Mouse (Mus musculus): ENCODE results near the gene Spp1.

Gene Spp1

DNA sequence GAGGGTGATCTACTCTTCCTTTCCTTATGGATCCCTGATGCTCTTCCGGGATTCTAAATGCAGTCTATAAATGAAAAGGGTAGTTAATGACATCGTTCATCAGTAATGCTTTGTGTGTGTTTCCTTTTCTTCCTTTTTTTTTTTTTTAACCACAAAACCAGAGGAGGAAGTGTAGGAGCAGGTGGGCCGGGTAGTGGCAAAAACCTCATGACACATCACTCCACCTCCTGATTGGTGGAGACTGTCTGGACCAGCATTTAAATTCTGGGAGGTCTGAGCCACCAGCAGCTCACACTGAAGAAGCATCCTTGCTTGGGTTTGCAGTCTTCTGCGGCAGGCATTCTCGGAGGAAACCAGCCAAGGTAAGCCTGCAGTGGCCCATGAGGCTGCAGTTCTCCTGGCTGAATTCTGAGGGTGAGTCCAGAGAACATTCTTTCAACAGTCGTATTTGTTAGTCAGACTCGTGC lies at the start of gene Spp1:
Gene Spp1 (plus strand): TSS at position 284 of the 467 bp plus-strand sequence.
- peak in 1 of 2 experiments; percentile 3 for DNase-seq

DNA sequence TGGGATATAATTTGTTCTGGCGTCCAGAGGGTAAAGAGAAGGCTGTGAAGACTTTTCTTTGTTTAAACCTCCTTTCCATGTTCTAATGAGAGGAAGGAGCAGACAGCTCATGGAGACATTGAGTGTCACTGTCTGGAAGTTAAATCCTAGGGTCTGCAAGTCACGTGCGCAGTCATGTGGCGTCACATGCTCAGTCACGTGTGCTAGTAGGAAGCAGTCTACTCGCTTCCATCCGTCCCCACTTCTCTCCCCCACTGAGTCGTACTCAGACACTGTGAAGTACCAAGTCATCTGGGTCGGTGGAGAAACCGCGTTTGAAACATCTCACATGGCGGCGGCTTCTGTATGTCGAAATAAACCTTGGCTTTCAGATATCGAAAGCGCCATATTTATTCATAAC lies 49.4 kb upstream of the Spp1 start:
- DNase-seq: no peak

DNA sequence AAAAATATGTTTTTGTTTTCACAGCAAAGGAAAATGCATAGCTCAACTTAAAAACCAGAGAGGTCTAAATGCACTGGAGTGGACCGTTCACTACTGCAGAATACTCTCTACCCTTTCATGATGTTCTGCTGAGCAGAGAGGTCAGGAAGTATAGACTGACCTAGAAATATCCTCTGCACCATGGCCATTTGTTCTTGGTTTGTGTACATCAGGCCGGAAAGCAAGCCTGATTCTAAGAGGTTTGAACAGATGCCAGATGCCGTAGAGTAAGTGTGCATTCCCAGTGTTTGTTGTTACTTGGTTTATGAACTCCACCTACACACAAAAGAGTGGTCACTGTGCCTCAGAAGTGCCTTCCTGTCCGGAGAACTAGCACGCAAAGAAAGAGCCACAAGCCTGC lies 48.0 kb upstream of the Spp1 start:
- no peak for DNase-seq

DNA sequence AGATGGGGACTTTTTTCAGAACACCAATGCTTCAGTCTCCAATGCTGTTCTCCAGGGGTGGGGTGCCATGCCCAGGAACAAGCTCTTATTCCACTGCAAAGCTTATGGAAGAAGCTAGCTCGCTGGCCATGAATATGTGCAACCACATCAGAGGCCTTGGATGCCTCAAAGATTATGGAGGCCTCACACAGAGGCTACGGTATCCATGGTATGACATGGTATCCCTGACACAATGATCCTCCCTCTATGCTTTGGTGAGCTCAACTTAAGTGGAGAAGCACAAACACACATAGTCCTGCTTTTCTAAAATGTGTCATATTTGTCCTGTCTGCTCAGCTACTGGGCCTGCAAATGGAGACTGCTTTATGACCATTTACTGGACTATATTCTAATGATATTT lies 44.0 kb upstream of the Spp1 start:
- DNase-seq: no peak

DNA sequence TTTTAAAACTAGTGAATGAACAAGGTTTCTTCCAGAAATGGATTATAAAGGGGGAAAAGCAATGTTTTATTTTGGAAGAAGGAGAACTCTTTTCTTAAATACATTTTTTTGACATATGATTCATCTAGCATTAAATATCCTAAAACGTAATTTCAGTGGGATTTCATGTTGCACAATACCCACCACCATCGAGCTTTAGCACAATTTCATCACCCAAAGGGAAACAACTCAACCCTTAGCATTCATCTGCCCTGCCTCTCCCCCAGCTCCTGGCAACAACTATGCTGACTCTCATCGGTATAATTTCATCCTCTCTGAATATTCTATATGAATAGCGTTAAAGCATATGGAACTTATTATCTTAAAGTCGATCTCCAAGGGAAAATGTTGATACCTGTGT lies 42.1 kb upstream of the Spp1 start:
- DNase-seq: no peak

DNA sequence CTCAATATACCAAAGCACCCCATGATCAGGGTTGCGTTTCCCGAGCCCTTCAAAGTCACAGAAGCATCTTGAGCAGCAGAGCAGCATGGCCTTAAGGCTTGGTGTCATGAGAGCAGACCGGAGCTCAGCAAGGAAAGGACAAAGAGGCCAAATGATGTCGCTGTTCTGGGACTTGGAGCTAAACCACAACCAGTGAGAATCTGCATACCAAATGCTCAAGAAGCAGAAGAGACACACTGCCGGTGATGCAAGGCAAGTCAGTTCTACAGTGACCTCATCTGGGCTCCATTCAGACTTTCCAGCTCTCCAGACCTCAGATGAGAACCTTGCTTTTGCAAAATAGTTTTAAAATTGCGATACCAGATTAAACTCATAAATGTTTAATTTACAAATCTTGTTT lies 38.6 kb upstream of the Spp1 start:
- DNase-seq: no peak

DNA sequence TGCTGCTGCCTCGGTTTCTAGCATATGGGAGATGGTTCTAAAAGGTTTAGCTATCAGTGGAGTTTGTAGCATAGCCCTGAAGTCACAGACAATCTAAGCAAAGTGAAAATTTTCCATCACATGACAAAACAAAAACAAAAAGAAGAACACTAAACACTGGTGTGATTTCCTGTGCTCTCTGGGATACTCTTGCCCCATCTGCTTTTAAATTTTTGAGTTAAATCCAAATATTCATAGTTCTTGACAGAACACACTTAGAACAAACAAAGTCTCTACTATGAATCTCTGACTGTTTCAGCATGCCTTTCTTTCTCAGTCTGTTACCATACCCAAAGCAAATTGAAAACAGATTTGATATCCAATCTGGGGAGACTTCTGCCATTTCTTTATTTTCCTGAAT lies 36.9 kb upstream of the Spp1 start:
- no peak for DNase-seq

DNA sequence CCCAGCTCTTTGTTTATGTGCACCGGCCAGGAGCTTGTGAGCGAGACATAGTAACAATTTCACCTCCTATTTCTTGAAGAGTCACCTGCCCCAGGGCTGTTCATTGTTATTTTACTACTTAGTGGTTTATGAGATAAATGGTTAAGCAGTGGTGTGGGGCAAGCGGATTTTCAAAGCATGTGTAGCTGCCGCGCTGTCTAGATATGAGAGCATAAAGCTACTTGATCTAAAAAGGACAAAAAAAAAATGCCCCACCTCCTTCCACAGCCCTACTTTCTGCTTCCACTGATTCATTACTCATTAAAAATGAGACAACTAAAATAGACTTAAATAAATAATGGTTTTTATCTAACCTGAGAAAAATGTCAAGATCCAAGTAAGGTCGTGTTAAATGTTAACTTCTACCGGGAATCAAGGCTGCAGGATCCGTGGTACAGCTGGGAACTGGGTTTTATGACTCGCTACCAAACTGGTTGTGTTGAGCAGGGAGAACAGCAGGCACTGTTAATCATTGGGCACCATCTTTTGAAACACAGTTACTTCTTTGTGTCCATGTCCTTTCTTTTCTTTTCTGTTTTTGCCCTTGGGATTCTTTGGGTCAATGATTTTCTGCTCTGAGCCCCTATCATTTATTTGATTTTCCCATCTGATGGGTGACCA lies 35.5 kb upstream of the Spp1 start:
- DNase-seq: no peak

DNA sequence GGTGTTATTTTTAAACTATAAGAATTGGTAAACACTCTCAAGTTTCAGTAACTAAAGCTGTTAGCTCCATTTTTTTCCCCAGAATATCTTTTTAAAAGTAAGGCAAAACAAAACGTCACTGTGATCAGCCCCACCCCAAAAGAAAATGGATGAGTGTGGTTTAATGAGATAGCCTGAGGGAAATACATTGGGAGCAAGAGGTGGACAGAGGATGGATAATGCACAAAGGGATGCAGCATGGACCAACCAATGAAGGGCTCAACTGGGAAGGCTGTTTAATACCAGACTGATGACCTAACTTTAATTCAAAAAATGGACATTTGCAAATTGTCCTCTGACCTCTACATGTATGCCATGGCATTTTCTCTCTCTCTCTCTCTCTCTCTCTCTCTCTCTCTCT lies 34.9 kb upstream of the Spp1 start:
- DNase-seq: no peak

DNA sequence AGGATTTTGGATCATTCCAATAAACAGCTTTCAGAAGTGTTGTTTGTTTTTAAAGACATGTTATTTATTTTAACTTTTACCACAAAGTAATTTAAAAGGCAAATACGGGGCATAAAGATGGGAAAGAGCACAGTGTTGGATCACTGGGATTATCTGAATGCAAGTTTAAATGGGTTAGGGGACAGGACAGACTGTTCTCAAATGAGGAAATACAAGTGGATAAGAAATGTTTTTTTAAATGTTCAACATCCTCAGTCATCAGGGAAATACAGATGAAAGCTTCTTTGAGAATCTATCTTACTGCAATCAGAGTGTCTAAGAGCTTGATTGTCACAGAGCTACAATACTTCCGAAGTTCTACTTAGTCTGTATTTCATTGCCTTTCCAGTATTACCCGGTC lies 32.3 kb upstream of the Spp1 start:
- no peak for DNase-seq

DNA sequence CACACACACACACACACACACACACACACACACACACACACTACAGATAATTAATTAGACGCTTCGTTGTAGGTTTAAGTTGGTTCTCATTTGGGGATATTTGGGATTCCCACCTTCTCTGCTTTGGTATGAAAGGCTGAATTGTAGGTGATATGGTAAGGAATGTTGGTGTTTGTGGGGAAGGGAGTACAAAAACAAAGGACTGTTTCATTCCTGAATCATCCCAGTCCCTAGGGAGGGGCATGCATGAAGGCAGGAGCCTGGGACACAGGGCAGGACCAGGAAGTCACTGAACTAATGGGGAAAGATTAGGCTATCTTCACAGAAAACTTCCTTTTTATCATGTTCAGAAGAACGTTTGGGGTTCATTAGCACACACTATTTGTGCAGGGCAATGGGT lies 31.6 kb upstream of the Spp1 start:
- no peak for DNase-seq

DNA sequence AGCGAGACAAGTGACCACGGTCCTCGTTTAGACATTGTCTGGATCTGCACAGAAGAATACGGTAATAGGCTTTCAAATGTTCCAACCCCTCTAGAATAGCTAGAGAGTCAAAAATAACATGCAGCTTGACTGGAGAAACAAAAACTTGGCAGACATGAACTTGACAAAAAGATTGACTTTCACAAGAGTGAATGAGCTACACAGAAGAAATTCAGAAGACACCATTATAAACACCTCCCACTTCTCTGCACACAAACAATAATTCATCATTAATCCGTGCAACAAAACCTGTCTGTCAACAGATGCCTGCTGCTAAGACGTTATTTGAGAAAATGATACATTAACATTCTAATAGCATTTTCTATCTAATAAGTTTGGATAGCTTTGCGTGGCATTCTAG lies 30.4 kb upstream of the Spp1 start:
- DNase-seq: no peak

DNA sequence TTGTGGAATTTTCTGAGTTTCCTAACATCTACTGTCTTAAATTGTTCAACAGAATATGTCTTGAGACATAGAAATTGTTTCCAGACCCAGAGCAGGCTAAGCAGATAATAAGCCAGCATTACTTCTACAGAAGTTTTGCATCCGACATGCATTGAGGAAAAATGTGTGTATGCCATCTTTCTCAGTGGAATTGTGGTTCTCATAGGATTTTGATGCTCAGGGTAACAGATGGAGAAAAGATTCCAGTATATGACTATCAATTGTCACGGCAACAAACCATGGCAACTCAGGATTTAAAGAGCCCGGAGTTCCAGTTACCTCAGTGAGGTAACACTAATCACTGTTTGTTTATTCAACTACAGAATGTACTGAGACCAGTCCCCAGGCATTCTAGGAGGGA lies 29.9 kb upstream of the Spp1 start:
- DNase-seq: no peak

DNA sequence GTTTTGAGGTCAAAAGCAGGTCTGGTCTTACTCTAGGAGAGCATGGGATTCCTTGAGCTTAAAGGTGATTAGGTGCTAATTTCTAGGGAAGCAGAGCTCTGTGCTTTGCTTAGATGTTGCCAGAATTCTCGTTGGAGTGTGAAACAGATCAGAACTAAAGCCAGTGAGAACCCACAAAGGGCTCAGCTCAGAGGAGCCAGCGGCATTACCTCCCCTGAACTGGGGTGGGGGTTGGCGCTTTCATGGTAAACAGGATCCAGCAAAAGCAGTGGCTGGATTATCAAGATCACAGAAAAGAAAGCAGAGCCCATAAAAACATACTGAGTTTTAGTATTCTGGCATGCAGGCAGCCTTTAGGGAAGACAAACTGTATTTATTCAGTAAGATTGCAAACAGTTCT lies 28.2 kb upstream of the Spp1 start:
- no peak for DNase-seq

DNA sequence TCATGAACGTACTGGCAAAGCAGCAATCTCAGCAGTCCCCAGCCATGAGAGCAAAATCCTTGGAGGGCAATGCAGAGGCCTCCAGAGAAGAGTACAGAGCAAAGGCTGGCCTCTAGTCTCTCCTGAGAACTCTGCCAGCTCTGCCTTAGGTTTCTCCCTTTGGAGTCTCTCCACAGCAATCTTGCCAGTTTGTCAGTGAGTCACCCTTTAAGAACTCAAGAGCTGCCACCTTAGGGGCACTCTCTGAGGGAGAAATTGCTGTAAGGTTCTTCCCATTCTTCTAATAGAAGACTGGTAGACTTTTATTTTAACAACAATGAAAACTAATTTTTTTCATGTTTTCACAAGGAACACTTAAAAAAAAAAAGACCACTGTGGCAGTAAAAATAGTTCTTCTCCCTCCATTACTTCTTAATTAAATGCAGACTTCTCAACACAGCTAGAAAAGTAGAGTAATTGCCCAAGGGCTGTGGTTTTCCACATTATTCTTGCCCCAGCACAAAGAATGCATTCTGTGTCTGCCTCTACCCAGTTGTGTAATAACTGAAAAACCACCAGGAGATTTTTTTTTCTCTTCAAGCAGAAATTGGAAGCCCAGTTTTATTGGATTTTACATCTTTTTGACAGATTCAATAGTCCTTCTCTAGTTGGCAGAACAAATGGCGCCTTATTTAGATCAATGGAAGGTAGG lies 27.2 kb upstream of the Spp1 start:
- DNase-seq: no peak

DNA sequence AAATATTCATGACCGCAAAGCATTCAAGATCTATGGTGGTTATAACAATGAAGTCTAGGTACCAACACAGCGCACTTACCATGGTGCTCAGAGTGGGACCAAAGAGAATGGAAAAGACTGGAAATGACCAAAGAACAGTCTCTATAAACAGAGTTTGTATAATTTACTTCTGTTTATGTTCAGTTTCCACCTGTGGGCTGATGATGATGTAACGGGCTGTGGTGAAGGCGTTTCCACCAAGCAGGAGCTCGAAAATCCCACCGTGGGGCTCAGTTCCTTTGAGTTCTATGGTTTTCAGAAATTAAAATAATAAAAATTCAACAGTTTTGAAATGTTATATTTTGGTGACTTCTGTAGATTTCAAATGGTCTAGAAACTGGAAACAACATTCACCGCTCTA lies 26.4 kb upstream of the Spp1 start:
- no peak for DNase-seq

DNA sequence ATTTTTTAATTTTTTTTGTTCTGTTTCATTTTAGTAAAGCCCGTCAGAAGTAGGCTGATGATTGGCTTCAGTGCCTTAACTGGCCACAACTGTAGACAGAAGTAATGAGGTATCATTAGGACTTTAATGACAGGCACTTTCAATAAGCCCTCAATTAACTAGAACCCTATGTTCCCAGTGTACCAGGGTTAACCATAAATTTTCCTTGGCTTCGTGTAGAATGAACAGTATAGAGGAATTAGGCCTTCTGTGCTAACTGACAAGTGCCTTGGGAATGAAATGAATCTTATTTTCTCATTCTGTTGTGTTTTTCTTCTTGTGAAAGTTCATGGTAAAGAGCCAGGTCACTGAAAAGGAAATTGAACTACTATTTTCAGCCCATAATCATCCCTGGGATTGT lies 18.9 kb upstream of the Spp1 start:
- no peak for DNase-seq

DNA sequence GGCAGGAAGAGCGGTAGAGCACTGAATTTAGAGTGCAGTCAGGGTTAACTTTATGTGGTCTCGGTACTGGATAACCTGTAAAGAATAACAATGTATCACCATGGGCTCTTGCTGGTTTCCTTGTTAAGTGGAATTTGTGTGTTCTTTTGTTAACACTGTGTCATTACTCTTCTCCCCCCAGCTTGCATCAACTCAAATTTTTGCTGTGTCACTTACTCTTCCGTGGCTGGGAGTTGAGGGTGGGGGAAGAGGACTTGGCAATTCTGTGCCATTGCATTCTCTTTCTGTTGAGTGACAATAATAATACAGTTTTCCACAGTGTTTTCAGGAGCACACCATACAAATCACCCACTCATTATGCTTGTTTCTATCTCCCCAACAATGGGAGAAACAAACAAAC lies 17.9 kb upstream of the Spp1 start:
- DNase-seq: no peak

DNA sequence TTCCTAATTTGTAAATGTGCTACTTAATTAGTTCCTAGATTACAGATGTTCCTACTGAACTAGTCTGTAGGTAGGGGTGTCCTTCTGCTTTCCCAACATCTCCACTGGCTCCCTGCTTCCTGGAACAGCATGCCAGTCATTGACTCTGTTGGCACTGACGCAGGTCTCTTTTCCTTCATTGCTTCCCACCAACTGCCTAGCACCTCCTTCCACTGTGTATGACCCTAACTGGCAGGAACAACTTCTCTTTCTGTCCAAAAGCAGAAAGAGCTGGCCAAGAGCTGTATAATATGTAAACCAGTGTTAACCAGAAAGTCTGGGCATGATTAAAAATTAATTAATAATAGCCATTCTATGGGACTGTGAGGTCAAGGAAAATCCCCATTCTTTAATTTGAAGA lies 17.2 kb upstream of the Spp1 start:
- DNase-seq: no peak

DNA sequence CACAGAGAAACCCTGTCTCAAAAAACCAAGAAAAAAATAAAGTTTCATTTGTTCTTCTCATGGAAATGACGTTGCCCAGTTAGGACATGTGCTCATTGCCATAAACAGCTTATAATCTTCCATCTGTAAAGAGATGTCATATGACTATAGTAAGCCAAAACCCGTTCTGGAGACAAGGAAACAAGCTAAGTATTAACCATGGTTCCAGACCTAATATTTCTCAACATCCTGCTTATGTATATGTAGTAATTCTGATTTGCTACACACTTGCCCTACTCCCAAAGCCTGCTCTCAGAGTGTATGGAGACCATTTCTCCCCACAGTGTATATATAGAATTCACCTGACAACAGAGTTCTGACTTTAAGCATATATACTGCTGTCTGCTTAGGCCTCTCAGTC lies 12.9 kb upstream of the Spp1 start:
- no peak for DNase-seq

DNA sequence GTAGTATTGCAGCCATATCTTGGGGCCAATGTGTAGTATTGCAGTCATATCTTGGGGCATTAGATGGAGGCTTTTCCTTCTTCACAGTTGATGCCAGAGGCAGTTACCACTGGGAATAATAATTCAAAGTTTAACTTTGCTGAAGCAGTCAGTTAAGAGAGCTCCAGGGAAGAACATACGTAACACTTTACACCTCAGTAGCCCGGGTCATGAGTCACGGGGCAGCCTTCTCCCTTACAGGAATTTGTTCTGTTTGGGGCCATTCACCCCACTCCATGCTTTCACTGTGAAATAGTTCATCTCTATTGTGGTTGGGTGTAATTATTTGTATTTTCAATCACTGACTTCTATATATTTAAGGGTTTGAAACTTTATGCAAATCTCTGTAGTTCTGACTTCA lies 11.1 kb upstream of the Spp1 start:
- no peak for DNase-seq

DNA sequence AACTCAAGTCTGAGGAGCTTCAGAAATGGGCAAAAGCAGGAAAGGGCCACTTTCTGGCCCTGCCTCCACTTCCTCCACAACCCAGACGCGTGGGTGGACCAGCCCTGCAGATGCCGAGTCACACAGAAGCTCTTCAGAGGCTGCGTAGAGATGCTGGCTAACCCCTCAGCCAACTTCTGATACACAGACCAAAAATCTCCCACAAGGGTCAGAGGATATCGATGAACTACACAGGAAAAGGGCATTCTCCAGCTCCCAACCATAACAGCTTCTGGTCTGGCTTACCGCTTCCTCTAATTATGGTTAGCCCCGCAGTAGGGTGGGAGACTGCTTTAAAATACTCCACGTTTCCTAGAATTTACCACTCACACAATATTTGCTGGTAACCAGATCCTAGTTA lies 9.0 kb upstream of the Spp1 start:
- no peak for DNase-seq

DNA sequence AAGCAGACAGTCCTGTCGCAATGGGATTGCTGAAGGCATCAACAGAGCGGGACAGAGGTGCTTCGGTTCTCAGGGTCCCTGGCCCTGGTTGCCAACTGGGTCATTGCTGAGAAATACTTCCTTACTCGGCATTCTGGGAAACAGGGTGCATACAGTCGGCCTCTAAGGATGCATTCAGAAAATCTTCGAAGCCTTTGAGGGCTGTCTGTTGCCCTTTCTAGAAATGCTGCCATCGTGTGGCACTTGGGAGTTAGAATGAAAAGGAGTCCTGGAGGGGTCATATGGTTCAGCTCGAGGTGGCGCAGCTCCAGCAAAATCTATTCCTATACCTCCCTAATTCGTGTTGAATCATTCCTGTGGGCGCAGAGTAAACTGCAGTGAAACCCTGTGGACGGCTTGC lies 2.0 kb upstream of the Spp1 start:
- no peak for DNase-seq

DNA sequence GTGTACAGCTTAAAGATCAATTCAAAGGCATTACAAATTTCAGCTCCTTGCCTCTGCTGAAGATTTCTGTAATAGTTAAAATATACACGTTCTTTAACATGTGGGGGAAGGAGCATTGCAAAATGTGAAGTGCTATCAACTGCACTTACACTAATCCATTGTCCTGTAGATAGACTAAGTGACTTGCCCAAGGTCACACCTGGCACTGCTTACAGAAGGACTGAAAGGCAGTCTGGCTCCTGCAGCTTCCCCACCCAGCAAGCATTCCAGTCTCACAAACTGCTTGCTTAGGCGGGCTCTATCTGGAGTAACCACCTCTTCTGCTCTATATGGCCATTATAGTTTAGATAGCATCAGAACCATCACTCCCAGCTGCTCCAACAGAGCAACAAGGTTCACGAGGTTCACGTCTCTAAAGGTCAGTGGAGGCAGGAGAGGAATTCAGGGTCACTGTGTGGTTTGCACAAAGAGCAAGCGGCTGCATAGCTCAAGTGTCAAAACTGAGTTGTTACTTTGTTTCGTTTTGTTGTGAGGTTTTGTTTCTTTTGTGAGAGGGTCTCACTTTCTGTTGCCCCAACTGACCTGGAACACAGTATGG lies 851 bp upstream of the Spp1 start:
- no peak for DNase-seq

All from B cell, adult 2 months (primary cell).